Mouse (Mus musculus): ENCODE results near the gene Tmpo. TPM values are rescaled to one million over a fixed set of nuclear protein-coding genes. Genes with fewer than 3 reads are reported as not detected.

Gene Tmpo
- polyA plus RNA-seq (2012; rRNA removed) (285 and 340 TPM in 2 replicates), polyA plus RNA-seq (2014; fragmentation: Nextera tagmentation; extraction: Ambion mirVana) (239 and 276 TPM in 2 replicates)

DNA sequence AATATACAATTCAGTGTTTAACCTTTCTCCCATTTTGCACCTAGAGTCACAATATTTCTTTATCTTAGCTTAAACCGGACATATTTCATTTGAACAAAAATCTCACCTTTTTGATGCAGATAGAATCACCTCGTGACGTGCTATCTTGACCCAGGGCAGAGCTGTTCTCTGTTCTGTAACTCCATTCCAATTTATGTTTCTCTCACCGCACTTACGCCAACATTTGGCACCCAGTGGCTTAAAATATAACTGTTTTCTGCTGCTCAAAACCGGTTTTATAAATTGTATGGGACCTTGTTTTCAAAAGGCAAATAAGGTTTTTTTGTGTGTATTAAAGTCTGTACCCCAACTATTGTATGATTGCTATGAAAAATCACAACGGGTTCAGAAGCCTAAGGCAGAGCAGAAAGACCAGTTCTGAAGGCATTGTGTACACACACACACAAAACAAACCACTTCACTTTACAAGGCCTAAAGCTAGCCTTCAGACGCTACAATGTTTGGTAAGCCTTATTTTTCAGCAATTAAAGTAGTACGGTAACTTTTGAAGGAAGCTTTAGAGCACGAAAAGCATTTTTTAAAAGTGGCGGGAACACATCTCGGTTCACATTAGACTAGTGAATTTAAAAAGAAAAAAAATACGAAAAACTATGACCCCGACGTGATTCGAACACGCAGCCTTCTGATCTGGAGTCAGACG, at the start of gene Tmpo:
Gene Tmpo (minus strand): TSS at position 555 of the 700 bp plus-strand sequence.
- ATAC-seq (ENCODE audit: low FRiP score, low read depth) = peak; percentile 1; the same call in 1 of the 2 replicates

DNA sequence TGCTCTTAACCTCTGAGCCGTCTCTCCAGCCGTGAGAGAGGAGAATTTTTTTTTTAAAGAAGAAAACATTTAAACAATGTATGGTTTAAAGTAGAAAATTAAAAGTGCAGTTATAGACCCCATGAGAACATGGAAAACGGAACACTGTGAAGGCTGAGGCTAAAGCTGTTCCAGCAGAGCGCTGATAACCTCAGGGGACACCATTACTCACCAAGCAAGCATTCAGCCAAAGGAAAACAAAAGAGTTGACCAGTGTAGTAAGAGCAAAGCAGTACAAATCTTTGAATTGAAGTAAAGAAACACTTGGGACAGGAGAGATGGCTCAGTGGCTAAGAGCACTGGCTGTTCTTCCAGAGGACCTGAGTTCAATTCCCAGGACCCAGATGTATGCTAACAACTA, 49.3 kb upstream of the Tmpo start:
- no peak for TF ChIP-seq POLR2A (IDR thresholded peaks at IDR 0.05; ENCODE audit: borderline replicate concordance, extremely low read depth, insufficient read depth, insufficient read length)
- Histone ChIP-seq H3K27ac (replicated peaks; ENCODE audit: low read depth, low read length) (peak overlapping the region; percentile 81; the same call in 1 of the 2 replicates), H3K4me1 (ENCODE audit: control insufficient read depth, insufficient read depth, low read length) (peaks cover 30% of the 10 kb centered on the region), H3K9ac (ENCODE audit: low read depth, low read length, severe bottlenecking) (no peak overlapping the region), H3K4me3 (replicated peaks; ENCODE audit: low read length) (no peak overlapping the region), H3K27me3 (ENCODE audit: control insufficient read depth, insufficient read depth, low read length) (no peaks in the 10 kb centered on the region), H3K9me3 (ENCODE audit: control insufficient read depth, low read length) (no peaks in the 10 kb centered on the region), H3K4me2 (replicated peaks; ENCODE audit: low read depth, low read length, severe bottlenecking) (no peak overlapping the region), H3K36me3 (ENCODE audit: control insufficient read depth, insufficient read depth, low read length) (no peaks in the 10 kb centered on the region)
- peak; percentile 85 for DNase-seq (ENCODE audit: low spot score)
- 24% methylated on average over 4 of the region's 4 CpGs for WGBS
- peak; percentile 30; the same call in 1 of the 2 replicates for ATAC-seq (ENCODE audit: low FRiP score, low read depth)

More for the DNA sequence above, at the start of gene Tmpo:
- peak within 1 kb of the TSS; percentile 99 for H3K27ac ChIP-seq (replicated peaks; ENCODE audit: low read depth, low read length)
- no peak for DNase-seq (ENCODE audit: low spot score)
- peak within 1 kb of the TSS; percentile 50 for H3K4me3 ChIP-seq (replicated peaks; ENCODE audit: low read length)
- peak within 1 kb of the TSS; percentile 73 for H3K9ac ChIP-seq (ENCODE audit: low read depth, low read length, severe bottlenecking)
- no peak for TF ChIP-seq POLR2A (IDR thresholded peaks at IDR 0.05; ENCODE audit: borderline replicate concordance, extremely low read depth, insufficient read depth, insufficient read length)
- peaks cover 21% of the 10 kb centered on the region for H3K4me1 ChIP-seq (ENCODE audit: control insufficient read depth, insufficient read depth, low read length)
- no peaks in the 10 kb centered on the region for H3K27me3 ChIP-seq (ENCODE audit: control insufficient read depth, insufficient read depth, low read length)
- H3K4me2 ChIP-seq (replicated peaks; ENCODE audit: low read depth, low read length, severe bottlenecking) = peak within 1 kb of the TSS; percentile 49
- 8% methylated on average over 18 of the region's 18 CpGs for WGBS
- H3K9me3 ChIP-seq (ENCODE audit: control insufficient read depth, low read length) = no peaks in the 10 kb centered on the region
- H3K36me3 ChIP-seq (ENCODE audit: control insufficient read depth, insufficient read depth, low read length) = no peaks in the 10 kb centered on the region

DNA sequence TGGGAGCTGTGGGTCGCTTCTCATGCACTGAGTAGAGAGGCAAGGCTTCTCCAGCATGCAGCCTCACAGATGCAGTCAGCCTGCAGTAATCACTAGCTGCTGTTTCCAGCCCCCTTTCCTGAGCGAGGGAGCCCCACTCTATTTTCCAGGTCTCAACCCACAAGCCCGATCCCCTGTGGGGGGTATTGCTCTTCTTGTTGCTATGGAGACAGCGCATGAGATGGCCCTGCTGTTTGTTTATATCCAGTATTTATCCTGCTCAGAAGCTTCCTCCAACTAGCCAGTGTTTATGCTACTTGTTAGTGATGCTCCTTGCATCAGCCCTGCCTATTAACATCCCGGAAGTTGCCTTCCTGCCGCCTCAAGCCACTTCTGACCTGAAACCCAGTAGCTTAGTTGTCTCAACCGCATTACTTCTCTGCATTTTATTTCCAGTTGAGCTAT, 48.4 kb upstream of the Tmpo start:
- no peaks in the 10 kb centered on the region for H3K27me3 ChIP-seq (ENCODE audit: control insufficient read depth, insufficient read depth, low read length)
- H3K27ac ChIP-seq (replicated peaks; ENCODE audit: low read depth, low read length) = peak overlapping the region; percentile 81
- H3K9ac ChIP-seq (ENCODE audit: low read depth, low read length, severe bottlenecking) = 0 out of 2 replicates have a peak overlapping the region, but pooled peaks have one; percentile 21
- H3K4me1 ChIP-seq (ENCODE audit: control insufficient read depth, insufficient read depth, low read length) = peaks cover 30% of the 10 kb centered on the region
- WGBS = 9% methylated on average over 7 of the region's 7 CpGs
- H3K4me2 ChIP-seq (replicated peaks; ENCODE audit: low read depth, low read length, severe bottlenecking) = peak overlapping the region; percentile 8; the same call in 1 of the 2 replicates
- ATAC-seq (ENCODE audit: low FRiP score, low read depth) (peak; percentile 78), DNase-seq (ENCODE audit: low spot score) (peak; percentile 76)
- no peaks in the 10 kb centered on the region for H3K9me3 ChIP-seq (ENCODE audit: control insufficient read depth, low read length)
- TF ChIP-seq POLR2A (IDR thresholded peaks at IDR 0.05; ENCODE audit: borderline replicate concordance, extremely low read depth, insufficient read depth, insufficient read length) = no peak
- no peaks in the 10 kb centered on the region for H3K36me3 ChIP-seq (ENCODE audit: control insufficient read depth, insufficient read depth, low read length)
- H3K4me3 ChIP-seq (replicated peaks; ENCODE audit: low read length) = no peak overlapping the region

DNA sequence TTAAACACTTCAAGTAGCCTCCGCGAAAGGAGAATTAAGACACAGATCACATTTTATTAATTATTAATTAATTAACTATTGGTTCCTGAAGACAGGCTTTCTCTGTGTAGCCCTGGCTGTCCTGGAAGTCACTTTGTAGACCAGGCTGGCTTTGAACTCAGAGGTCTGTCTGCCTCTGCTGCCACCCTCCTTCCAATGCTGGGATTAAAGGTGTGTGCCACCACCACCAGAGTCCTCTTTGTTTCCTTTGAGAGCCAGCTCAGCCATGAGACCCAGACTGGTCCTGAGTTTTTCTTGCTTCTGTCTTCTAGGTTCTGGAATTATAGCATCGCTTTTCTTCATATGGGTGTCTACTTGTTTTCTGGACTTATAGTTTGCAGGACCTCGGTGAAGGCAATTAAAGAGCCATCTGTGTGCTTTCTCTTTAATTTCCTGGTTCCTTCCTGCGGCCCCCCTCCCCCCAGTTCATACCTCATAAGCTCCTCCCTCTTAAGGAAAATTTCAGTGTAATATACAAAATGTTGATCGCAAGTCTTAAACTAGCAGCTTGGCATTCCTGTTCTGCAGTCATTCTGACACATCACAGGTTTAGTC, 47.9 kb upstream of the Tmpo start:
- H3K27me3 ChIP-seq (ENCODE audit: control insufficient read depth, insufficient read depth, low read length) = no peaks in the 10 kb centered on the region
- no peak overlapping the region for H3K9ac ChIP-seq (ENCODE audit: low read depth, low read length, severe bottlenecking)
- no peak for TF ChIP-seq POLR2A (IDR thresholded peaks at IDR 0.05; ENCODE audit: borderline replicate concordance, extremely low read depth, insufficient read depth, insufficient read length)
- peak overlapping the region; percentile 8; the same call in 1 of the 2 replicates for H3K4me2 ChIP-seq (replicated peaks; ENCODE audit: low read depth, low read length, severe bottlenecking)
- H3K4me1 ChIP-seq (ENCODE audit: control insufficient read depth, insufficient read depth, low read length) = peaks cover 30% of the 10 kb centered on the region
- no peaks in the 10 kb centered on the region for H3K36me3 ChIP-seq (ENCODE audit: control insufficient read depth, insufficient read depth, low read length)
- H3K27ac ChIP-seq (replicated peaks; ENCODE audit: low read depth, low read length) = peak overlapping the region; percentile 81
- no peaks in the 10 kb centered on the region for H3K9me3 ChIP-seq (ENCODE audit: control insufficient read depth, low read length)
- ATAC-seq (ENCODE audit: low FRiP score, low read depth) = peak; percentile 16; the same call in 1 of the 2 replicates
- H3K4me3 ChIP-seq (replicated peaks; ENCODE audit: low read length) = no peak overlapping the region
- 34% methylated on average over 6 of the region's 6 CpGs for WGBS
- no peak for DNase-seq (ENCODE audit: low spot score)

DNA sequence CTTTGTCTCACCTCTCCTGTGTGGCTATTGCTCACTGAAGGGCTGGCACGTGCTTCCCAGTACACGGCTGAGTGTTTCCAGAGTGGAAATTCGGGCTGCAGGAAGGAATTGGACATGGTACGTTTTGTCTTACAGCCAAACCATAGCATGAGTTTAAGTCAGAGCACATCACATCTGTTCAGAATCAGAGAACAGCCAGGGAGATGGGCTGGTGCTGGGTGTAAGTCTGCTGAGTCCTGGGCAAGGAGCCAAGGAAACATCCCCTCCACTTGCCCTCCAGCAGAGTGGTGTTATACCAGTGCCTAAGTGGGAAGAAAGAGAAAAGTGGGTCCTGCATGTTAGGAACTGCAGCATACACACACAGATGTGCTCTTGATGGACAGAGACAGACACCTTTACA, 45.9 kb upstream of the Tmpo start:
- 34% methylated on average over 4 of the region's 4 CpGs for WGBS
- no peak for TF ChIP-seq POLR2A (IDR thresholded peaks at IDR 0.05; ENCODE audit: borderline replicate concordance, extremely low read depth, insufficient read depth, insufficient read length)
- Histone ChIP-seq H3K27me3 (ENCODE audit: control insufficient read depth, insufficient read depth, low read length) (no peaks in the 10 kb centered on the region), H3K9me3 (ENCODE audit: control insufficient read depth, low read length) (no peaks in the 10 kb centered on the region), H3K4me1 (ENCODE audit: control insufficient read depth, insufficient read depth, low read length) (peaks cover 40% of the 10 kb centered on the region), H3K9ac (ENCODE audit: low read depth, low read length, severe bottlenecking) (no peak overlapping the region), H3K4me3 (replicated peaks; ENCODE audit: low read length) (no peak overlapping the region), H3K36me3 (ENCODE audit: control insufficient read depth, insufficient read depth, low read length) (no peaks in the 10 kb centered on the region), H3K4me2 (replicated peaks; ENCODE audit: low read depth, low read length, severe bottlenecking) (no peak overlapping the region), H3K27ac (replicated peaks; ENCODE audit: low read depth, low read length) (0 out of 2 replicates have a peak overlapping the region, but pooled peaks have one; percentile 33)
- DNase-seq (ENCODE audit: low spot score) (peak; percentile 75), ATAC-seq (ENCODE audit: low FRiP score, low read depth) (peak; percentile 20)

All from limb, embryonic 14.5 days (tissue).